In the genomic region with DNA sequence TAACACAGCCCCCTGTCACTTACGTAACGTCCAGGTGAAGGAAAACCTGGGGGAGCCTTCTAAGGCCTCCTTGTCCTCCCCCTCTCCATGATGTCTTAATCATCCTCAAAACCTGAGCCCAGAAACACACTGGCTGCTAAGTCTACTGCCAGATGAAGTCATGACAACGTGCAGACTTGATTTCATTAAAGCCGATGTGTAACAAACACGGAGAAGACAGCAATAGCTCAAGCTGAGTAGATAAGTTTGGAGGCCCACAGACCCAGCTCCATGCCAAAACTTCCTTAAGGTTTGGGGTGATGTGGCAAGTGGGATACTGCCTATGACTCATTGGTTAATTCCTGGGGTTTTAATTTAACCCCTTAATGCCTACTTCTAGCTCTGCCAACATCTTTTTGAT, we compare ENCODE assay signal across 21 mouse cellular contexts.
A peak's percentile ranks its signal among the peaks of the same experiment; 100 is the strongest.
DNase-seq lines count a peak whose midpoint lies in the region; ATAC-seq and TF ChIP-seq lines count a peak whose summit lies in the region.
"Had no signal": no experiment of that assay in that cellular context is flagged by ENCODE, and none has a peak within 500 bp of the region (broad histone marks: within the 10 kb centered on the region; RNA-seq: fewer than 3 reads in every experiment).

No protein-coding gene starts in this region.

- no peak for ATAC-seq in lung, postnatal 0 days
- ATAC-seq: CD4-positive, CD25-positive, alpha-beta regulatory T cell, adult 4 months; forebrain, embryonic 13.5 days; forebrain, postnatal 0 days had no signal

- no peak for TF ChIP-seq CTCF in lung, postnatal 0 days (IDR thresholded peaks at IDR 0.05)

- H3K36me3 ChIP-seq in lung, postnatal 0 days (ENCODE audit: insufficient read depth, low read length) = no peaks in the 10 kb centered on the region
- H3K36me3 ChIP-seq: embryonic facial prominence, embryonic 10.5 days; G1E; heart, embryonic 15.5 days; hindbrain, embryonic 13.5 days had no signal

- H3K27ac ChIP-seq in lung, postnatal 0 days (ENCODE audit: low read length) = no peak overlapping the region
- H3K27ac ChIP-seq: embryonic facial prominence, embryonic 10.5 days; forebrain, embryonic 13.5 days; heart, adult 2 months; heart, embryonic 15.5 days; hindbrain, embryonic 13.5 days had no signal

- H3K9me3 ChIP-seq in lung, postnatal 0 days (ENCODE audit: low read length) = no peaks in the 10 kb centered on the region
- H3K9me3 ChIP-seq: embryonic facial prominence, embryonic 10.5 days; forebrain, embryonic 13.5 days; G1E; heart, embryonic 15.5 days; hindbrain, embryonic 13.5 days had no signal

- 74% methylated on average over 5 of the region's 5 CpGs for WGBS in lung, postnatal 0 days

- H3K4me2 ChIP-seq in lung, postnatal 0 days (replicated peaks; ENCODE audit: low read depth, low read length) = no peak overlapping the region
- H3K4me2 ChIP-seq: forebrain, embryonic 13.5 days; heart, embryonic 11.5 days; heart, embryonic 15.5 days; hindbrain, embryonic 13.5 days had no signal

- H3K27me3 ChIP-seq in lung, postnatal 0 days (replicated peaks; ENCODE audit: insufficient read depth, low read length) = no peaks in the 10 kb centered on the region
- H3K27me3 ChIP-seq: forebrain, embryonic 13.5 days; heart, embryonic 15.5 days; hindbrain, embryonic 13.5 days had no signal

- H3K9ac ChIP-seq in lung, postnatal 0 days (replicated peaks; ENCODE audit: low read depth) = no peak overlapping the region
- H3K9ac ChIP-seq: forebrain, embryonic 13.5 days; forebrain, postnatal 0 days; heart, embryonic 15.5 days; hindbrain, embryonic 13.5 days had no signal

- H3K4me3 ChIP-seq in lung, postnatal 0 days (ENCODE audit: low read depth, low read length) = no peak overlapping the region
- H3K4me3 ChIP-seq: embryonic facial prominence, embryonic 10.5 days; forebrain, embryonic 13.5 days; heart, adult 2 months; heart, embryonic 15.5 days; hindbrain, embryonic 13.5 days had no signal

- peak; percentile 1 for DNase-seq in lung, postnatal 10 days
- DNase-seq in lung, postnatal 0 days (ENCODE audit: low spot score) = no peak
- DNase-seq in 3T3-L1 (ENCODE audit: low read depth, low spot score) (peak; percentile 2), NIH3T3 (ENCODE audit: low read depth) (peak; percentile 60)
- DNase-seq in telencephalon, adult 2 months (ENCODE audit: low read depth, low spot score) = peak; percentile 2
- DNase-seq in retina, embryonic 14.5 days (ENCODE audit: low spot score) = no peak
- DNase-seq: adrenal gland, postnatal 10 days; B cell, adult 2 months; cerebellum, adult 18-20 months; cerebellum, postnatal 10 days; forebrain, postnatal 0 days; gastrocnemius, postnatal 14 days; heart, adult 2 months; heart, postnatal 14 days had no signal

- no peaks in the 10 kb centered on the region for H3K4me1 ChIP-seq in lung, postnatal 0 days (ENCODE audit: insufficient read depth, low read depth, low read length)
- H3K4me1 ChIP-seq: embryonic facial prominence, embryonic 10.5 days; forebrain, embryonic 13.5 days; heart, embryonic 15.5 days; hindbrain, embryonic 13.5 days had no signal

- no peak for TF ChIP-seq EP300 in lung, postnatal 0 days (IDR thresholded peaks at IDR 0.05)

Comparison
In these comparisons a context has a peak if more than half of its experiments do, and no peak if none do; other contexts are left out.
1. DNase-seq: peak in lung, postnatal 10 days (single experiment), 3T3-L1 (single experiment), NIH3T3 (single experiment) and telencephalon, adult 2 months (single experiment); none in lung, postnatal 0 days (single experiment) and retina, embryonic 14.5 days (single experiment).